Comparison of ENCODE assay signal across 21 mouse cellular contexts in the genomic region with DNA sequence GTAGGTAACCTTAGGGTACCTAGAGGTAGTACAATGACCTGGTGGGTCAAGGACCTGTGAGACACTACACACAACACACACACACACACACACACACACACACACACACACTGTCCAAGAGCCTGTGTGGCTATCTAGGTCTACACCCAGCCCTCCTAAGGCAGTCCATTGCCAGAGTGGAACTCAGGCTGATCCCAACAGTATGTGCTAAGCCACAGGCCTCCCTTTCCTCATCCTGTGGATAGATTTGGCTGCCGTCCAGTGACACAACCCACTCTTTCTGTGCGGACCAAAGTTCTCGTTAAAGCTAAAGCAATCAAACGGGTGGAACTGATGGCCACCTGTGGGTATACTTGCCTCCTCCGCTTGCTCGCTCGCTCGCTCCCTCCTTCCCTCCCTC. TPM values are rescaled to one million over a fixed set of nuclear protein-coding genes. Genes with fewer than 3 reads are reported as not detected.
DNase-seq lines count a peak whose midpoint lies in the region; ATAC-seq and TF ChIP-seq lines count a peak whose summit lies in the region.
"Had no signal": no experiment of that assay in that cellular context is flagged by ENCODE, and none has a peak within 500 bp of the region (broad histone marks: within the 10 kb centered on the region; RNA-seq: fewer than 3 reads in every experiment).

No protein-coding gene starts in this region.

- H3K9ac ChIP-seq in forebrain, embryonic 16.5 days (replicated peaks; ENCODE audit: low read depth, low read length), result no peak overlapping the region
- no peak overlapping the region for H3K9ac ChIP-seq in intestine, postnatal 0 days (ENCODE audit: low read depth, low read length)
- H3K9ac ChIP-seq in intestine, embryonic 15.5 days, result no peak overlapping the region
- no peak overlapping the region for H3K9ac ChIP-seq in embryonic facial prominence, embryonic 15.5 days
- H3K9ac ChIP-seq in liver, embryonic 15.5 days, result no peak overlapping the region
- H3K9ac ChIP-seq in midbrain, embryonic 15.5 days, result no peak overlapping the region
- H3K9ac ChIP-seq: embryonic facial prominence, embryonic 13.5 days; forebrain, embryonic 12.5 days; hindbrain, embryonic 15.5 days; limb, embryonic 15.5 days had no signal

- H3K4me3 ChIP-seq in forebrain, embryonic 10.5 days, result peak overlapping the region; percentile 22
- H3K4me3 ChIP-seq in forebrain, embryonic 16.5 days (replicated peaks; ENCODE audit: low read length), result no peak overlapping the region
- H3K4me3 ChIP-seq in intestine, postnatal 0 days (ENCODE audit: low read depth, low read length), result no peak overlapping the region
- no peak overlapping the region for H3K4me3 ChIP-seq in intestine, embryonic 15.5 days (replicated peaks)
- H3K4me3 ChIP-seq in embryonic facial prominence, embryonic 15.5 days (replicated peaks), result no peak overlapping the region
- H3K4me3 ChIP-seq in liver, embryonic 15.5 days (replicated peaks), result peak overlapping the region; percentile 25
- no peak overlapping the region for H3K4me3 ChIP-seq in midbrain, embryonic 15.5 days
- H3K4me3 ChIP-seq: embryonic facial prominence, embryonic 13.5 days; forebrain, embryonic 12.5 days; hindbrain, embryonic 15.5 days; limb, embryonic 15.5 days had no signal

- 72% methylated on average over 8 of the region's 8 CpGs for WGBS in forebrain, embryonic 10.5 days
- 29% methylated on average over 8 of the region's 8 CpGs for WGBS in forebrain, embryonic 16.5 days
- 47% methylated on average over 8 of the region's 8 CpGs for WGBS in intestine, postnatal 0 days
- WGBS in intestine, embryonic 15.5 days, result 68% methylated on average over 8 of the region's 8 CpGs
- WGBS in embryonic facial prominence, embryonic 15.5 days, result 46% methylated on average over 8 of the region's 8 CpGs
- 46% methylated on average over 8 of the region's 8 CpGs for WGBS in liver, embryonic 15.5 days (ENCODE audit: insufficient replicate concordance)
- WGBS in midbrain, embryonic 15.5 days, result 58% methylated on average over 8 of the region's 8 CpGs

- ATAC-seq in forebrain, embryonic 16.5 days, result no peak
- ATAC-seq in intestine, postnatal 0 days, result peak; percentile 22; the same call in 1 of the 2 replicates
- no peak for ATAC-seq in intestine, embryonic 15.5 days
- 0 out of 2 replicates have a peak, but pooled peaks have one; percentile 44 for ATAC-seq in embryonic facial prominence, embryonic 15.5 days (ENCODE audit: insufficient number of reproducible peaks, low FRiP score, low TSS enrichment, low read depth)
- peak; percentile 51 for ATAC-seq in liver, embryonic 15.5 days (ENCODE audit: insufficient read depth)
- no peak for ATAC-seq in midbrain, embryonic 15.5 days (replicated peaks)

- H3K9me3 ChIP-seq in forebrain, embryonic 10.5 days, result no peaks in the 10 kb centered on the region
- H3K9me3 ChIP-seq in forebrain, embryonic 16.5 days (ENCODE audit: control insufficient read depth, low read length), result no peaks in the 10 kb centered on the region
- H3K9me3 ChIP-seq in intestine, postnatal 0 days (ENCODE audit: control insufficient read depth), result no peaks in the 10 kb centered on the region
- H3K9me3 ChIP-seq in intestine, embryonic 15.5 days, result no peaks in the 10 kb centered on the region
- H3K9me3 ChIP-seq in embryonic facial prominence, embryonic 15.5 days (replicated peaks), result no peaks in the 10 kb centered on the region
- H3K9me3 ChIP-seq in liver, embryonic 15.5 days (replicated peaks), result no peaks in the 10 kb centered on the region
- H3K9me3 ChIP-seq in midbrain, embryonic 15.5 days, result no peaks in the 10 kb centered on the region
- H3K9me3 ChIP-seq: embryonic facial prominence, embryonic 13.5 days; forebrain, embryonic 12.5 days; hindbrain, embryonic 15.5 days; limb, embryonic 15.5 days had no signal

- no peak for DNase-seq in forebrain, embryonic 10.5 days (ENCODE audit: extremely low spot score, low spot score)
- DNase-seq in right cerebral cortex, postnatal 36 days (ENCODE audit: low spot score in 2 of 2), result no peak
- DNase-seq: adrenal gland, adult 8-10 months; cerebellum, adult 11-12 months; kidney, adult 18-20 months; kidney, postnatal 25 days; layer of hippocampus, adult 9-11 months; right cerebral cortex, postnatal 14 days; thymus, postnatal 25 days had no signal

- H3K4me1 ChIP-seq in forebrain, embryonic 10.5 days, result peaks cover 65% of the 10 kb centered on the region
- H3K4me1 ChIP-seq in forebrain, embryonic 16.5 days (replicated peaks; ENCODE audit: control insufficient read depth, insufficient read depth, low read length), result peaks cover 17% of the 10 kb centered on the region
- H3K4me1 ChIP-seq in intestine, postnatal 0 days (replicated peaks; ENCODE audit: control insufficient read depth, insufficient read depth, low read length), result no peaks in the 10 kb centered on the region
- no peaks in the 10 kb centered on the region for H3K4me1 ChIP-seq in intestine, embryonic 15.5 days (replicated peaks)
- peaks cover 10% of the 10 kb centered on the region; the same call in 1 of the 2 replicates for H3K4me1 ChIP-seq in embryonic facial prominence, embryonic 15.5 days
- peaks cover 26% of the 10 kb centered on the region for H3K4me1 ChIP-seq in liver, embryonic 15.5 days (replicated peaks)
- peaks cover 23% of the 10 kb centered on the region for H3K4me1 ChIP-seq in midbrain, embryonic 15.5 days
- H3K4me1 ChIP-seq: limb, embryonic 15.5 days had no signal

- H3K27me3 ChIP-seq in forebrain, embryonic 10.5 days (ENCODE audit: poor library complexity, severe bottlenecking), result peaks cover 10% of the 10 kb centered on the region
- no peaks in the 10 kb centered on the region for H3K27me3 ChIP-seq in forebrain, embryonic 16.5 days (replicated peaks; ENCODE audit: control insufficient read depth, insufficient read depth, low read length)
- no peaks in the 10 kb centered on the region for H3K27me3 ChIP-seq in intestine, postnatal 0 days (replicated peaks; ENCODE audit: control insufficient read depth, insufficient read depth, low read length)
- H3K27me3 ChIP-seq in intestine, embryonic 15.5 days (replicated peaks), result no peaks in the 10 kb centered on the region
- no peaks in the 10 kb centered on the region for H3K27me3 ChIP-seq in embryonic facial prominence, embryonic 15.5 days
- H3K27me3 ChIP-seq in liver, embryonic 15.5 days, result no peaks in the 10 kb centered on the region
- no peaks in the 10 kb centered on the region for H3K27me3 ChIP-seq in midbrain, embryonic 15.5 days (replicated peaks)
- H3K27me3 ChIP-seq: embryonic facial prominence, embryonic 13.5 days; forebrain, embryonic 12.5 days; hindbrain, embryonic 15.5 days had no signal

- H3K4me2 ChIP-seq in forebrain, embryonic 16.5 days (ENCODE audit: low read length), result no peak overlapping the region
- no peak overlapping the region for H3K4me2 ChIP-seq in intestine, postnatal 0 days (replicated peaks; ENCODE audit: low read depth)
- H3K4me2 ChIP-seq in intestine, embryonic 15.5 days (replicated peaks), result no peak overlapping the region
- H3K4me2 ChIP-seq in embryonic facial prominence, embryonic 15.5 days (replicated peaks), result no peak overlapping the region
- H3K4me2 ChIP-seq in liver, embryonic 15.5 days, result peak overlapping the region; percentile 44
- no peak overlapping the region for H3K4me2 ChIP-seq in midbrain, embryonic 15.5 days
- H3K4me2 ChIP-seq: embryonic facial prominence, embryonic 13.5 days; forebrain, embryonic 12.5 days; hindbrain, embryonic 15.5 days; limb, embryonic 15.5 days; midbrain, embryonic 11.5 days had no signal

- H3K27ac ChIP-seq in forebrain, embryonic 10.5 days, result peak overlapping the region; percentile 44
- H3K27ac ChIP-seq in forebrain, embryonic 16.5 days (ENCODE audit: low read length), result no peak overlapping the region
- no peak overlapping the region for H3K27ac ChIP-seq in intestine, postnatal 0 days (ENCODE audit: low read depth, low read length)
- no peak overlapping the region for H3K27ac ChIP-seq in intestine, embryonic 15.5 days
- H3K27ac ChIP-seq in embryonic facial prominence, embryonic 15.5 days (replicated peaks), result no peak overlapping the region
- H3K27ac ChIP-seq in liver, embryonic 15.5 days (replicated peaks), result no peak overlapping the region
- no peak overlapping the region for H3K27ac ChIP-seq in midbrain, embryonic 15.5 days
- H3K27ac ChIP-seq: embryonic facial prominence, embryonic 13.5 days; forebrain, embryonic 12.5 days; hindbrain, embryonic 15.5 days; limb, embryonic 15.5 days had no signal

- no peak for TF ChIP-seq CTCF in intestine, postnatal 0 days (IDR thresholded peaks at IDR 0.05; ENCODE audit: low read depth)

- H3K36me3 ChIP-seq in forebrain, embryonic 10.5 days (replicated peaks), result no peaks in the 10 kb centered on the region
- no peaks in the 10 kb centered on the region for H3K36me3 ChIP-seq in forebrain, embryonic 16.5 days (ENCODE audit: control insufficient read depth, insufficient read depth)
- no peaks in the 10 kb centered on the region for H3K36me3 ChIP-seq in intestine, postnatal 0 days (ENCODE audit: control insufficient read depth, insufficient read depth)
- H3K36me3 ChIP-seq in intestine, embryonic 15.5 days, result no peaks in the 10 kb centered on the region
- no peaks in the 10 kb centered on the region for H3K36me3 ChIP-seq in embryonic facial prominence, embryonic 15.5 days
- no peaks in the 10 kb centered on the region for H3K36me3 ChIP-seq in liver, embryonic 15.5 days (replicated peaks)
- no peaks in the 10 kb centered on the region for H3K36me3 ChIP-seq in midbrain, embryonic 15.5 days (replicated peaks)
- H3K36me3 ChIP-seq: embryonic facial prominence, embryonic 13.5 days; forebrain, embryonic 12.5 days; hindbrain, embryonic 15.5 days; limb, embryonic 15.5 days had no signal

RNA-seq across cellular contexts. Expression of a gene that starts 43.6 kb away (rescaled TPM):
- polyA plus RNA-seq in forebrain, embryonic 10.5 days (2016; fragmentation: Nextera tagmentation; extraction: Ambion mirVana), result 33.0 and 35.8 TPM in 2 replicates
- polyA plus RNA-seq in forebrain, embryonic 16.5 days (2015; fragmentation: Nextera tagmentation; extraction: Ambion mirVana), result 41.9 and 44.5 TPM in 2 replicates
- 36.3 and 38.0 TPM in 2 replicates for polyA plus RNA-seq in intestine, postnatal 0 days (2015; fragmentation: Nextera tagmentation; extraction: Ambion mirVana)
- 42.2 and 43.0 TPM in 2 replicates for polyA plus RNA-seq in intestine, embryonic 15.5 days (2015; fragmentation: Nextera tagmentation; extraction: Ambion mirVana)
- 51.6 and 53.3 TPM in 2 replicates for polyA plus RNA-seq in embryonic facial prominence, embryonic 15.5 days (2015; fragmentation: Nextera tagmentation; extraction: Ambion mirVana)
- polyA plus RNA-seq in liver, embryonic 15.5 days (2015; fragmentation: Nextera tagmentation; extraction: Ambion mirVana), result 15.2 and 15.9 TPM in 2 replicates
- polyA plus RNA-seq in midbrain, embryonic 15.5 days (2015; fragmentation: Nextera tagmentation; extraction: Ambion mirVana), result 48.0 and 50.5 TPM in 2 replicates

RNA-seq across cellular contexts. Expression of a gene that starts 51.8 kb away (rescaled TPM):
- 20.4 and 21.0 TPM in 2 replicates for polyA plus RNA-seq in forebrain, embryonic 10.5 days (2016; fragmentation: Nextera tagmentation; extraction: Ambion mirVana)
- 35.7 and 38.5 TPM in 2 replicates for polyA plus RNA-seq in forebrain, embryonic 16.5 days (2015; fragmentation: Nextera tagmentation; extraction: Ambion mirVana)
- polyA plus RNA-seq in intestine, postnatal 0 days (2015; fragmentation: Nextera tagmentation; extraction: Ambion mirVana), result 36.3 and 38.9 TPM in 2 replicates
- polyA plus RNA-seq in intestine, embryonic 15.5 days (2015; fragmentation: Nextera tagmentation; extraction: Ambion mirVana), result 31.2 and 35.8 TPM in 2 replicates
- polyA plus RNA-seq in embryonic facial prominence, embryonic 15.5 days (2015; fragmentation: Nextera tagmentation; extraction: Ambion mirVana), result 26.4 and 26.8 TPM in 2 replicates
- 13.1 and 13.2 TPM in 2 replicates for polyA plus RNA-seq in liver, embryonic 15.5 days (2015; fragmentation: Nextera tagmentation; extraction: Ambion mirVana)
- polyA plus RNA-seq in midbrain, embryonic 15.5 days (2015; fragmentation: Nextera tagmentation; extraction: Ambion mirVana), result 45.1 and 45.7 TPM in 2 replicates

RNA-seq across cellular contexts. Expression of a gene that starts 51.9 kb away (rescaled TPM):
- polyA plus RNA-seq in forebrain, embryonic 10.5 days (2016; fragmentation: Nextera tagmentation; extraction: Ambion mirVana), result 36.7 and 37.3 TPM in 2 replicates
- 88.4 and 89.8 TPM in 2 replicates for polyA plus RNA-seq in forebrain, embryonic 16.5 days (2015; fragmentation: Nextera tagmentation; extraction: Ambion mirVana)
- polyA plus RNA-seq in intestine, postnatal 0 days (2015; fragmentation: Nextera tagmentation; extraction: Ambion mirVana), result 20.0 and 20.7 TPM in 2 replicates
- polyA plus RNA-seq in intestine, embryonic 15.5 days (2015; fragmentation: Nextera tagmentation; extraction: Ambion mirVana), result 33.9 and 36.9 TPM in 2 replicates
- polyA plus RNA-seq in embryonic facial prominence, embryonic 15.5 days (2015; fragmentation: Nextera tagmentation; extraction: Ambion mirVana), result 41.9 and 48.0 TPM in 2 replicates
- 11.2 and 13.2 TPM in 2 replicates for polyA plus RNA-seq in liver, embryonic 15.5 days (2015; fragmentation: Nextera tagmentation; extraction: Ambion mirVana)
- polyA plus RNA-seq in midbrain, embryonic 15.5 days (2015; fragmentation: Nextera tagmentation; extraction: Ambion mirVana), result 78.4 and 81.6 TPM in 2 replicates

RNA-seq across cellular contexts. Expression of a gene that starts 57.0 kb away (rescaled TPM):
- polyA plus RNA-seq in forebrain, embryonic 10.5 days (2016; fragmentation: Nextera tagmentation; extraction: Ambion mirVana), result 0.74 and 1.4 TPM in 2 replicates
- polyA plus RNA-seq in forebrain, embryonic 16.5 days (2015; fragmentation: Nextera tagmentation; extraction: Ambion mirVana), result 2.2 and 3.2 TPM in 2 replicates
- 4.0 and 5.0 TPM in 2 replicates for polyA plus RNA-seq in intestine, postnatal 0 days (2015; fragmentation: Nextera tagmentation; extraction: Ambion mirVana)
- polyA plus RNA-seq in intestine, embryonic 15.5 days (2015; fragmentation: Nextera tagmentation; extraction: Ambion mirVana), result 0.67 and 0.68 TPM in 2 replicates
- polyA plus RNA-seq in embryonic facial prominence, embryonic 15.5 days (2015; fragmentation: Nextera tagmentation; extraction: Ambion mirVana), result 10.7 and 25.9 TPM in 2 replicates
- 0.64 and 1.0 TPM in 2 replicates for polyA plus RNA-seq in liver, embryonic 15.5 days (2015; fragmentation: Nextera tagmentation; extraction: Ambion mirVana)
- 4.6 TPM in 2 replicates for polyA plus RNA-seq in midbrain, embryonic 15.5 days (2015; fragmentation: Nextera tagmentation; extraction: Ambion mirVana)
- polyA plus RNA-seq: heart, embryonic 14.5 days had no signal

Comparison
In these comparisons a context has a peak if more than half of its experiments do, and no peak if none do; other contexts are left out.
1. H3K4me3 ChIP-seq: peak in forebrain, embryonic 10.5 days (single experiment) and liver, embryonic 15.5 days (single experiment); none in forebrain, embryonic 16.5 days (single experiment), intestine, postnatal 0 days (single experiment), intestine, embryonic 15.5 days (single experiment), embryonic facial prominence, embryonic 15.5 days (single experiment) and midbrain, embryonic 15.5 days (single experiment).
2. ATAC-seq: peak in intestine, postnatal 0 days (single experiment), embryonic facial prominence, embryonic 15.5 days (single experiment) and liver, embryonic 15.5 days (single experiment); none in forebrain, embryonic 16.5 days (single experiment), intestine, embryonic 15.5 days (single experiment) and midbrain, embryonic 15.5 days (single experiment).